Mouse (Mus musculus) liver, adult 2 months (tissue): Measurements from ENCODE around the gene Cep126. TPM values are rescaled to one million over a fixed set of nuclear protein-coding genes. Genes with fewer than 3 reads are reported as not detected.

Source experiments
- DNase-seq: peaks from one replicate; pipeline ENCODE4 v3.0.0-alpha.2; 2011; ENCODE audit warnings: low read depth, low spot score; ENCODE audit errors: extremely low read depth
- H3K27ac ChIP-seq: fragments of 200-500 bp; replicated peaks from 2 replicates; pipeline ENCODE4 v1.5.1; 2012; ENCODE audit warnings: low read depth, mild to moderate bottlenecking, control low read depth, inconsistent platforms, low read length; ENCODE audit not compliant: insufficient read depth
- H3K27me3 ChIP-seq: fragments of 200-500 bp; 2 replicates; pipeline ENCODE4 v1.6.1; 2012; ENCODE audit warnings: mild to moderate bottlenecking, moderate library complexity, low read length, inconsistent platforms; ENCODE audit not compliant: control insufficient read depth, insufficient read depth
- H3K36me3 ChIP-seq: fragments of 200-500 bp; 2 replicates; pipeline ENCODE4 v1.6.1; 2012; ENCODE audit warnings: low read length, inconsistent platforms; ENCODE audit not compliant: control insufficient read depth, insufficient read depth
- H3K4me1 ChIP-seq: fragments of 200-500 bp; 2 replicates; pipeline ENCODE4 v1.6.1; 2011; ENCODE audit warnings: low read length; ENCODE audit not compliant: control insufficient read depth, insufficient read depth
- H3K4me3 ChIP-seq: fragments of 200-500 bp; 2 replicates; pipeline ENCODE4 v1.5.1; 2011; ENCODE audit warnings: low read depth, mild to moderate bottlenecking, control low read depth, low read length, moderate library complexity; ENCODE audit not compliant: insufficient read depth
- H3K79me2 ChIP-seq: fragments of 200-500 bp; 2 replicates; pipeline ENCODE4 v1.6.1; 2012; ENCODE audit warnings: inconsistent platforms, mild to moderate bottlenecking, low read length, moderate library complexity; ENCODE audit not compliant: control insufficient read depth, insufficient read depth
- H3K9ac ChIP-seq: fragments of 200-500 bp; 2 replicates; pipeline ENCODE4 v1.6.1; 2012; ENCODE audit warnings: low read depth, mild to moderate bottlenecking, control low read depth, inconsistent platforms, low read length
- CTCF ChIP-seq: fragments of 200-500 bp; IDR thresholded peaks from 2 replicates; pipeline ENCODE4 v1.5.1; 2011; ENCODE audit warnings: low read depth, low read length, control low read depth
- POLR2A ChIP-seq: fragments of 200-500 bp; IDR thresholded peaks from 2 replicates; pipeline ENCODE4 v1.6.1; 2011; ENCODE audit warnings: low read length, control low read depth; ENCODE audit not compliant: insufficient read depth; ENCODE audit errors: extremely low read depth
- WGBS: fragments of 180-500 bp; shearing (Covaris S2); methylation state at CpG from one replicate; pipeline ENCODE4 v1.1.7; 2018; 5-methylcytosine and 5-hydroxymethylcytosine counted together
- polyA plus RNA-seq: library from polyadenylated mRNA; depleted of rRNA; stranded (reverse); fragments of >200 nt; gene quantifications from 2 replicates; pipeline ENCODE4 v1.2.3, GENCODE M21; 2012; rRNA removed
- total RNA-seq: library from RNA; depleted of rRNA; stranded (reverse); fragments of >200 nt; gene quantifications from 2 replicates; pipeline ENCODE4 v1.2.3, GENCODE M21; 2014; rRNA removed

The Cep126 gene
- total RNA-seq (0.13 and 0.37 TPM in 2 replicates), polyA plus RNA-seq (0.02 and 0.10 TPM in 2 replicates)

GRCm38 (mm10) chr9:8134117-8134574 lies at the start of gene Cep126:
Cep126 (minus strand) TSS chr9:8134294.
- TF ChIP-seq POLR2A = no peak
- no peak for TF ChIP-seq CTCF
- Histone ChIP-seq H3K27ac (no peak within 1 kb of the TSS), H3K36me3 (no peaks in the 10 kb centered on the region), H3K9ac (peak within 1 kb of the TSS; percentile 81), H3K27me3 (0 out of 2 replicates have a peak, but pooled peaks cover 3% of the 10 kb centered on the region), H3K79me2 (no peaks in the 10 kb centered on the region), H3K4me1 (peaks cover 3% of the 10 kb centered on the region), H3K4me3 (peak within 1 kb of the TSS; percentile 76)
- DNase-seq = peak; percentile 39
- 1% methylated on average over 69 of the region's 72 CpGs for WGBS

GRCm38 (mm10) chr9:8179554-8179953 lies 45.5 kb upstream of the Cep126 start:
- Histone ChIP-seq H3K4me1 (no peaks in the 10 kb centered on the region), H3K79me2 (no peaks in the 10 kb centered on the region), H3K27me3 (no peaks in the 10 kb centered on the region), H3K36me3 (no peaks in the 10 kb centered on the region), H3K27ac (no peak overlapping the region), H3K4me3 (no peak overlapping the region), H3K9ac (no peak overlapping the region)
- TF ChIP-seq CTCF = no peak
- no peak for TF ChIP-seq POLR2A
- DNase-seq = no peak
- 65% methylated on average over 3 of the region's 3 CpGs for WGBS

GRCm38 (mm10) chr9:8177099-8177498 lies 43.0 kb upstream of the Cep126 start:
- Histone ChIP-seq H3K27me3 (no peaks in the 10 kb centered on the region), H3K27ac (no peak overlapping the region), H3K9ac (no peak overlapping the region), H3K36me3 (no peaks in the 10 kb centered on the region), H3K4me3 (no peak overlapping the region), H3K4me1 (no peaks in the 10 kb centered on the region), H3K79me2 (no peaks in the 10 kb centered on the region)
- no peak for DNase-seq
- 73% methylated on average over 3 of the region's 3 CpGs for WGBS
- TF ChIP-seq CTCF (no peak), POLR2A (no peak)

GRCm38 (mm10) chr9:8157011-8157410 lies 22.9 kb upstream of the Cep126 start:
- Histone ChIP-seq H3K27me3 (no peaks in the 10 kb centered on the region), H3K36me3 (no peaks in the 10 kb centered on the region), H3K27ac (no peak overlapping the region), H3K4me3 (no peak overlapping the region), H3K79me2 (no peaks in the 10 kb centered on the region), H3K9ac (no peak overlapping the region), H3K4me1 (no peaks in the 10 kb centered on the region)
- TF ChIP-seq CTCF = no peak
- TF ChIP-seq POLR2A = no peak
- DNase-seq = no peak
- 90% methylated on average over 2 of the region's 2 CpGs for WGBS

GRCm38 (mm10) chr9:8139501-8139900 lies 5.4 kb upstream of the Cep126 start:
- no peak for DNase-seq
- H3K79me2 ChIP-seq = no peaks in the 10 kb centered on the region
- H3K27me3 ChIP-seq = no peaks in the 10 kb centered on the region
- H3K9ac ChIP-seq = no peak overlapping the region
- H3K4me3 ChIP-seq = no peak overlapping the region
- H3K27ac ChIP-seq = no peak overlapping the region
- H3K36me3 ChIP-seq = no peaks in the 10 kb centered on the region
- H3K4me1 ChIP-seq = peaks cover 3% of the 10 kb centered on the region; the same call in 1 of the 2 replicates
- 50% methylated on average over 1 of the region's 1 CpGs for WGBS
- TF ChIP-seq CTCF (no peak), POLR2A (no peak)

- Histone ChIP-seq H3K9ac (peak overlapping the region; percentile 81), H3K36me3 (no peaks in the 10 kb centered on the region), H3K4me1 (peaks cover 3% of the 10 kb centered on the region), H3K27me3 (0 out of 2 replicates have a peak, but pooled peaks cover 3% of the 10 kb centered on the region), H3K4me3 (peak overlapping the region; percentile 76), H3K79me2 (no peaks in the 10 kb centered on the region), H3K27ac (no peak overlapping the region)
- DNase-seq = peak; percentile 6
- WGBS = 5% methylated on average over 22 of the region's 22 CpGs
- TF ChIP-seq CTCF (no peak), POLR2A (no peak)
Observed at GRCm38 (mm10) chr9:8133586-8134115, 443 bp downstream of the Cep126 start.
